Mouse (Mus musculus) embryonic facial prominence, embryonic 11.5 days (tissue): ENCODE measurements at regions not wholly inside any gene's neighbourhood (a gene's known extent, or its start where the extent isn't known, plus 50 kb on each side); places are given as distances from the start of the nearest gene placed in this dataset.

Experiments used
- ATAC-seq: fragments of 200-750 bp; cut with Nextera tagmentation; replicated peaks from 2 replicates; pipeline ENCODE4 v1.8.0; 2017; ENCODE audit warnings: low read depth; ENCODE audit not compliant: insufficient number of reproducible peaks, low FRiP score, low TSS enrichment
- DNase-seq: peaks from one replicate; pipeline ENCODE4 v3.0.0-alpha.2; 2015; ENCODE audit warnings: low spot score
- H3K27ac ChIP-seq: fragments of 300-500 bp; sonication (generic); replicated peaks from 2 replicates; pipeline ENCODE4 v1.5.1; 2014; ENCODE audit warnings: mild to moderate bottlenecking, low read depth, low read length, control low read depth
- H3K27me3 ChIP-seq: fragments of 300-500 bp; sonication (generic); 2 replicates; pipeline ENCODE4 v1.6.1; 2014; ENCODE audit warnings: mild to moderate bottlenecking, low read length, moderate library complexity, mixed read lengths; ENCODE audit not compliant: control insufficient read depth, insufficient read depth
- H3K36me3 ChIP-seq: fragments of 300-500 bp; sonication (generic); replicated peaks from 2 replicates; pipeline ENCODE4 v1.6.1; 2014; ENCODE audit warnings: low read depth, mild to moderate bottlenecking, low read length, moderate library complexity, mixed read lengths; ENCODE audit not compliant: control insufficient read depth, insufficient read depth
- H3K4me1 ChIP-seq: fragments of 300-500 bp; sonication (generic); 2 replicates; pipeline ENCODE4 v1.6.1; 2014; ENCODE audit warnings: low read length, mixed read lengths; ENCODE audit not compliant: control insufficient read depth, insufficient read depth
- H3K4me2 ChIP-seq: fragments of 300-500 bp; sonication (generic); 2 replicates; pipeline ENCODE4 v1.6.1; 2014; ENCODE audit warnings: low read depth, mild to moderate bottlenecking, control low read depth, low read length, moderate library complexity
- H3K4me3 ChIP-seq: fragments of 300-500 bp; sonication (generic); 2 replicates; pipeline ENCODE4 v1.5.1; 2014; ENCODE audit warnings: low read depth, low read length, control low read depth
- H3K9ac ChIP-seq: fragments of 300-500 bp; sonication (generic); replicated peaks from 2 replicates; pipeline ENCODE4 v1.6.1; 2014; ENCODE audit warnings: mild to moderate bottlenecking, control low read depth, low read length
- H3K9me3 ChIP-seq: fragments of 300-500 bp; sonication (generic); replicated peaks from 2 replicates; pipeline ENCODE4 v1.6.1; 2016; ENCODE audit warnings: mild to moderate bottlenecking, low read length, inconsistent platforms, mixed read lengths; ENCODE audit not compliant: control insufficient read depth
- WGBS: fragments of 180-500 bp; shearing (Covaris S2); extraction: QIAGEN DNeasy Blood & Tissue Kit; methylation state at CpG from one replicate; pipeline ENCODE4 v1.1.7; 2014; 5-methylcytosine and 5-hydroxymethylcytosine counted together

DNA sequence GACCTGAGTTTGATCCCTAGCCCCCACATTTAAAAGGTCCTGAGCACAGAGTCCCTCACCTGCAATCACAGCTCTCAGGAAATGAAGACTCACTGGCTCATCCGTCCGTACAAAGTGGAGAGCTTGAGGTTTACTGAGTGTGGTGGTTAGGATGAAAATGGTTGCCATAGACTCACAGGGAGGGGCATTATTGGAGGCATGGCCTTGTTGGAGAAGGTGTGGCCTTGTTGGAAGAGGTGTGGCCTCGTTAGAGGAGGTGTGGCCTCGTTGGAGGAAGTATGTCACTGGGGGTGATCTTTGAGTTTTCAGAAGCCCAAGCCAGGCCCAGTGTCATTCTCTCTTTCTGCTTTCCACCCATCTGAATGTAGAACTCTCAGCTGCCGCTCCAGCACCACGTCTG lies 122.9 kb downstream of the Gm10260 start:
- Histone ChIP-seq H3K4me1 (no peaks in the 10 kb centered on the region), H3K4me2 (no peak overlapping the region), H3K36me3 (no peaks in the 10 kb centered on the region), H3K27me3 (no peaks in the 10 kb centered on the region), H3K27ac (no peak overlapping the region), H3K9me3 (no peaks in the 10 kb centered on the region), H3K4me3 (no peak overlapping the region), H3K9ac (no peak overlapping the region)
- ATAC-seq: no peak
- 93% methylated on average over 6 of the region's 6 CpGs for WGBS
- DNase-seq: no peak

DNA sequence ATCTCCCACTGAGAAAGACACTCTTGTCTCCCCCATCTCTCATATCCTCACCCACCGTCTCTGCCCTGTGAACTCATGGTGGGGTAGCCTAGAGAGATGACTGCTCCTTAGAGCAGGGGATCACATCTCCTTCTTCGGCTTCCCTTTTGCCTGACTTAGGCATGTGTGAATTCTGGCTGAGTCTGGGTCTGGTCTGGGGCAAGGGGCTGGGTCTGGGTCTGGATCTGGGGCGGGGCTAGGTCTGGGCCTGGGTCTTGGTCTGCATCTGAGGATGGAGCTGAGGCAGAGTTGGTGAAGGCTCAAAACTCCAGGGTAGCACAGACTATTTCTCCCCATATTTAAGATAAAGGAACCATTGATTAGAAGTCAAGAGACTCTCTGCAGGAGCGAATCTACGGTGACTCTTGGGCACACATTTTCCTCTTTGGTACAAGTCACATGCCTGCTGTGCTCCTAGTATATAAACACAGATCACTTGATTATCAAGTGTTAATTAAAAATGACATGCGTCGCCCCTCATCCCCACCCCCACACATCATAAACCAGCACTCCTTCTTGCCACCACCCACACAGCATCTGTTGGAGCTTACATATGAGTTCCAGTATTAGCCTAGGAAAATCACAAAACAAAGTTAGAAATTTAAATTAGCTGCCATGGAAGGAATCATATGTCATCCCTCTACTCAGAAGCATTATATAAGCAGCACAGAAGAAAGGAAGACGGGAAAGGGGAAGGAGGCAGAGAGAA lies 126.2 kb downstream of the Gm10260 start:
- Histone ChIP-seq H3K27ac (no peak overlapping the region), H3K9ac (no peak overlapping the region), H3K4me3 (no peak overlapping the region), H3K36me3 (no peaks in the 10 kb centered on the region), H3K4me1 (no peaks in the 10 kb centered on the region), H3K4me2 (no peak overlapping the region), H3K27me3 (no peaks in the 10 kb centered on the region), H3K9me3 (no peaks in the 10 kb centered on the region)
- no peak for DNase-seq
- no peak for ATAC-seq
- WGBS: 73% methylated on average over 8 of the region's 8 CpGs

DNA sequence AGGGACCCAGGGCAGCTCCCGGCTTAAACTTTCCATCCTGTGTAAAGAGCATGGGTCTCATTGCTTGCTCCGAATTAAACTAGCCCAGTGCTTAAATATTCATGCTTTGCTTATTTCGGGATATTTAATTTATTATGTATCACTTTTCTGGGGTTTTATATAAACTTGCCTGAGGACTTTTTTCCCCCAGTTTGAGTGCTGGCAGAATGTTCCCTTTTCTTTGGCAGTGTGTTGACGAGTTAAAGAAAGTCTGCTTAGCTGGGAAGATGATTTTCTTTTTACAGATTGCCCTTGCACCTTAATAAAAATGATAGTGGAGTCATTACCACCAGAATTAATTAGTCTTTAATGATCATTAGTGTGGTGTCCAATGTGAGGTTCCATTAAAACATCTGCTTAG lies 126.9 kb downstream of the Gm10260 start:
- no peak overlapping the region for H3K9ac ChIP-seq
- DNase-seq: no peak
- no peaks in the 10 kb centered on the region for H3K27me3 ChIP-seq
- WGBS: 87% methylated on average over 4 of the region's 4 CpGs
- no peak overlapping the region for H3K4me3 ChIP-seq
- no peaks in the 10 kb centered on the region for H3K36me3 ChIP-seq
- ATAC-seq: no peak
- no peaks in the 10 kb centered on the region for H3K4me1 ChIP-seq
- no peak overlapping the region for H3K4me2 ChIP-seq
- H3K9me3 ChIP-seq: no peaks in the 10 kb centered on the region
- no peak overlapping the region for H3K27ac ChIP-seq

DNA sequence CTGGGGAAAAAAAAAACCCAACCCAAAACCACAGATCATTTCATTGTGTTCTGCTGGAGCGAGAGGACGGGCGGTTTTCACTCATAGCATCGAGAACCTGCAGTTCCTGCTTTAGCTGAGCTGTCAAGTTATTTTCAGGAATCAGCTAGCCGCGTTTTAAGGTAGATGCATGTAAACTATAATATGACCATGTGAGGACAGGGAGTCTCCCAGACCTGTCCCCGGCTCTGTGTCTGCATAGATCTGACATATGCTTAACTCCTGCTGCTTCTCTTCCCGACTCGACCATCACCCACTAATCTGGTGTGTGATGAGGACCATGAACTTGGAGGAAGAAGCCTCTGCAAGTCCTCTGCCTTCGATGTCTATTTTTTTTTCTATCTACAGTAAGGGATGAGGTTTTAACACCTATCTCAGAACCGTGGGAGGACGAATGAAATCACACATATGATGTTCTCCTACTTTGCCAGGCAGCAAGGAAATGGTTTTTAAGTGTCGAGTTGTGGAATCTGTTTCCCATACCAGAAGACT lies 128.5 kb downstream of the Gm10260 start:
- H3K4me3 ChIP-seq: no peak overlapping the region
- H3K27ac ChIP-seq: no peak overlapping the region
- H3K9me3 ChIP-seq: no peaks in the 10 kb centered on the region
- WGBS: 85% methylated on average over 13 of the region's 13 CpGs
- DNase-seq: no peak
- H3K4me2 ChIP-seq: no peak overlapping the region
- ATAC-seq: no peak
- no peaks in the 10 kb centered on the region for H3K4me1 ChIP-seq
- no peak overlapping the region for H3K9ac ChIP-seq
- H3K27me3 ChIP-seq: no peaks in the 10 kb centered on the region
- H3K36me3 ChIP-seq: no peaks in the 10 kb centered on the region

DNA sequence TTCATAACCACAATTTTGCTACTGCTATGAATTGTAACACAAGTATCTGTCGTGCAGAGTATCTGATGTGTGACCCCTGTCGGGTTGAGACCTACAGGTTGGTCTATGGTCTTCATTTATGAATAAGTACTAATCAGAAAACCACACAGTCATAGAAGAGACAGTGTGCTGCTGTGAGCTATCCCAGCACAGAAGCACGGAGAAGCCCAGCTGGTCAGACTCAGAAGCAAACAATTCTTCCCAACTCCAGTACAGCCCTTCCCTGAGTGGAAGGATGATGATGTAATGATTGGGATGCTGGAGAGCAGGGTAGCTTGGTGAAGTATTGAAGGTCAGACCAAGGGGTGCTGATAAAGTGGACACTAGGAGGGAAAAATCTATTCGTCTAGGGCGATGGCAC lies 129.5 kb downstream of the Gm10260 start:
- H3K36me3 ChIP-seq: no peaks in the 10 kb centered on the region
- 89% methylated on average over 5 of the region's 5 CpGs for WGBS
- no peaks in the 10 kb centered on the region for H3K27me3 ChIP-seq
- H3K4me3 ChIP-seq: no peak overlapping the region
- no peaks in the 10 kb centered on the region for H3K4me1 ChIP-seq
- no peaks in the 10 kb centered on the region for H3K9me3 ChIP-seq
- no peak for ATAC-seq
- H3K27ac ChIP-seq: no peak overlapping the region
- H3K9ac ChIP-seq: no peak overlapping the region
- no peak for DNase-seq
- no peak overlapping the region for H3K4me2 ChIP-seq

DNA sequence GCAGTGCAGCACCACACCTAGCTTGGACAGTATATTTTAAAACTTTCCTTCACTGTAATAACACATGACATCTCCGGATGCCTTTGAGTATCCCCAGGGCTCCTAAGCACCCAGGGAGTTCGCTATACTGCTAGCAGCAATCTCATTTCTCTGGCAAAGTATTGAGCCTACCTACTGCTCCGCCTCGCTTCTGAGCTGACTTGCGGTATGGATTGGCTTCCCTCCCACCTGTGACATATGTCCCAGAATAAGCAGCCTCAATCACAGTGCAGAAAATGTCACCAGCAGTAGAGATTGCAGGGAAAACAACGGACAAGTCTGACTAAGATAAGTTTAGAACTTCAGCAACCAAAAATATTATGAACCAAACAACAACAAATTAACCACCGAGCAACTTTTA lies 131.8 kb downstream of the Gm10260 start:
- 86% methylated on average over 7 of the region's 7 CpGs for WGBS
- no peaks in the 10 kb centered on the region for H3K9me3 ChIP-seq
- no peaks in the 10 kb centered on the region for H3K4me1 ChIP-seq
- no peak overlapping the region for H3K4me2 ChIP-seq
- ATAC-seq (no peak), DNase-seq (no peak)
- H3K4me3 ChIP-seq: no peak overlapping the region
- H3K9ac ChIP-seq: no peak overlapping the region
- H3K27ac ChIP-seq: no peak overlapping the region
- H3K27me3 ChIP-seq: no peaks in the 10 kb centered on the region
- H3K36me3 ChIP-seq: no peaks in the 10 kb centered on the region

DNA sequence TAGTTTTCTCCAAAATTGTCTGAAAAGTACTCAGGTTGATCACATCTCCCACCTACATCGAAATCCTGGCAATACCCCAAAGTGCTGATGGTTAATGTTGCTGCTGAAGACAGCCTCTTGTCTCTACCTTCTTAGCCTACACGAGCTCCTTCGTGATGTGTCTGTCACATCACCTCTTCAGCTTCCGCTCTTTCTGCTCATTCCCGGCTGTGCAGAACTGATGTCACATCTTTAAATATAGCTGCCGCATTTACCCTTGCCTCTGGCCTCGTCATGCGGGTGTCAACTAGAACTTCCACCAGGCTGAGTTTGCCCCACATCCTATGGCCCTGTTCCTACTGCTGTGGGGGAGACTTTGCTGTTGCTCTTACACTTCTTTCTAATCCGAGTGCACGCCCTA lies 133.2 kb downstream of the Gm10260 start:
- no peak for ATAC-seq
- no peaks in the 10 kb centered on the region for H3K4me1 ChIP-seq
- H3K4me2 ChIP-seq: no peak overlapping the region
- H3K9ac ChIP-seq: no peak overlapping the region
- no peaks in the 10 kb centered on the region for H3K27me3 ChIP-seq
- H3K9me3 ChIP-seq: no peaks in the 10 kb centered on the region
- no peaks in the 10 kb centered on the region for H3K36me3 ChIP-seq
- no peak overlapping the region for H3K4me3 ChIP-seq
- 86% methylated on average over 10 of the region's 10 CpGs for WGBS
- DNase-seq: no peak
- H3K27ac ChIP-seq: no peak overlapping the region

DNA sequence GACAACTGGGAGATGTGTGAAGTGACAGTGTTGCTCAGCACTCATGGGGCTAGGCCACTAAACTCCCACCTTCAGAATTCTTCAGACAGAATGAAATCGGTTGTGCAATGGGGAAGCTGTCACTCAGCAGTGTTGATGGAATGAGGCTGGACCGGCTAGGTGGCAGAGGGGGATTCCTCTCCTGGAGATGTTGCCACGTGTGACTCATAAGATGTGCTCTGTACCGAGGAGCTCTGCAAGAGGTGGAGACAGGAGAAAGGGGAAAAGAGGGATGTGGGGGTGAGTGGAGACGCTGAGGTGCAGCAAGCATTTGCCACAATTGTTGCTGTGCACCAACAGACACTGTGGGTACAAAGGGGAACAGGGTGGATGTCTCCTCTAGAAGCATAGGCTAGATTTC lies 133.6 kb downstream of the Gm10260 start:
- no peaks in the 10 kb centered on the region for H3K36me3 ChIP-seq
- no peak overlapping the region for H3K4me3 ChIP-seq
- H3K4me2 ChIP-seq: no peak overlapping the region
- H3K9ac ChIP-seq: no peak overlapping the region
- no peaks in the 10 kb centered on the region for H3K4me1 ChIP-seq
- H3K27me3 ChIP-seq: no peaks in the 10 kb centered on the region
- DNase-seq: peak; percentile 38
- no peaks in the 10 kb centered on the region for H3K9me3 ChIP-seq
- WGBS: 68% methylated on average over 5 of the region's 5 CpGs
- no peak overlapping the region for H3K27ac ChIP-seq
- ATAC-seq: no peak
